Mouse (Mus musculus) adrenal gland, postnatal 14 days (tissue): ENCODE data around the gene Amigo2. TPM values are rescaled to one million over a fixed set of nuclear protein-coding genes. Genes with fewer than 3 reads are reported as not detected.

ENCODE experiments used
- DNase-seq: peaks from one replicate; pipeline ENCODE4 v3.0.0; 2021; ENCODE audit warnings: mixed read lengths
- total RNA-seq: library from RNA; stranded (reverse); gene quantifications from 2 replicates; pipeline ENCODE4 v1.2.3, GENCODE M21; 2021

Amigo2 gene
- total RNA-seq, 1 experiment from 2014 or later = 10.2 TPM

DNA sequence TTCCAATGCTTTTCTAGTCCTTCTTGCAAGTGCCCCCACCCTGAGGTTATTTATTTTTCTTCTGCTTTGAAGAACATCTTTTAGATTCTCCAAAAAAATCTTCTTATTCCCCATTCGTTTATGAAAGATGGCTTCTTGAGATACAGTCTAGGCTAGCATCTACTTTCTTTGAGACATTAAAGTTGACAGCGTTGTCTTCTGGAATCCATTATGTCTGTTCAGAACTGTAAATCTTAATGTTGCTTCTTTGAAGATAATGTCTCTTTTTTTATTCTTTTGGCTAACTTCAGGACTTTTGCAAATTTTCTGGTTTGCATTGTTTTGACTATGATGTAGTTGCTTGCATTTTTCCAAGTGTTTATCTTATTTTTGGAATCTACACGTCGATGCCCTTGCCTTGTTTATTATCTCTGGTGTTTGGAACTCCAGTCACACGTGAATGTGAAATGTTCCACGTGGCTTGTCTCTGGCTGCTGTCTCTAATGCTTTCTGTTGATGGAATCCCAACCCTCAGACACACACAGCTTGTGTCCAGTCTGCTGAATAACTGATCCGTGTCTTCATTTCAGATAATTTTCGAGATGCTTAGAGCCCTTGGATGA, 20.1 kb upstream of the Amigo2 start:
- DNase-seq = no peak

DNA sequence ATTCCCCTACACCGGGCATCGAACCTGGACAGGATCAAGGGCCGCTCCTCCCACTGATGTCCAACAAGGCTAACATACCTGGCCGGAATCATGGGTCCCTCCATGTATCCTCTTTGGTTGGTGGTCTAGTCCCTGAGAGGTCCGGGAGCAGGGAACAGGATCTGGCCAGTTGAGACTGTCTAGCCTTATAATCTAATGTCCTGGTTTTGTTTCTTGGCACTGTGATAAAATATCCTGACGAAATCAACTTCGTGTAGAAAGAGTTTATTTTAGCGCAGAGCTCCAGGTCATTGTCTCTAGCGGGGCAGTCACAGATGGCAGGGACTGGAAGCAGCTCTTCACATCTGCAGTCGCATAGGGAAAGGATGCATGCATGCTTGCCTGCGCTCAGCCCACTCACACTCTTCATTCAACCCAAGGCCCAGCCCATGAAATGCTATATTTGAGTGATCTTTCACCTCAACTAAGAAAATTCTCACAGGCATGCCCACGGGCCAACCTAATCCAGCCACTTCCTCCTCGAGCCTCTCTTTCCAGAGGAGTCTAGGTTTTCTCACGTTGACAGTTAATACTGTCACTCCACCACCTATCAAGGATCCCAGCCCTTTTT, 19.3 kb upstream of the Amigo2 start:
- no peak for DNase-seq

DNA sequence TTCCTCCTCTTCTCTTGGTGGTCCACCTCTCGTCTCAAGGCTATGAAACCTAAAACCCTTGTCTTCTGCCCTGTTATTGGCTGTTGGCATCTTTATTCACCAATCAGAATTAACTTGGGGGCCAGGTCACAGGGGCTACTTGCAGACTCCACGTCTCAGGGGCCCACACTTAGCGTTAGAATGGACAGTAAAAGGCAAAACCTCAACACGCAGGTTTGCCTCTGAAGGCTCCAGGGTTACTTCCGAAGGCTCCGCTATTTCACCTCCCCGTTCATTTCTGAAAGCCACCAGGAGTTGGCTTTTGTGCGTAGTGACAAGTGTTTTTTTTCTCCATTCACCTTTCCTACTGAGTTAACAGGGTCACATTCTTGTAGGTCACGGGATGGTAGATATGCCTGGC, 15.2 kb upstream of the Amigo2 start:
- DNase-seq = no peak

DNA sequence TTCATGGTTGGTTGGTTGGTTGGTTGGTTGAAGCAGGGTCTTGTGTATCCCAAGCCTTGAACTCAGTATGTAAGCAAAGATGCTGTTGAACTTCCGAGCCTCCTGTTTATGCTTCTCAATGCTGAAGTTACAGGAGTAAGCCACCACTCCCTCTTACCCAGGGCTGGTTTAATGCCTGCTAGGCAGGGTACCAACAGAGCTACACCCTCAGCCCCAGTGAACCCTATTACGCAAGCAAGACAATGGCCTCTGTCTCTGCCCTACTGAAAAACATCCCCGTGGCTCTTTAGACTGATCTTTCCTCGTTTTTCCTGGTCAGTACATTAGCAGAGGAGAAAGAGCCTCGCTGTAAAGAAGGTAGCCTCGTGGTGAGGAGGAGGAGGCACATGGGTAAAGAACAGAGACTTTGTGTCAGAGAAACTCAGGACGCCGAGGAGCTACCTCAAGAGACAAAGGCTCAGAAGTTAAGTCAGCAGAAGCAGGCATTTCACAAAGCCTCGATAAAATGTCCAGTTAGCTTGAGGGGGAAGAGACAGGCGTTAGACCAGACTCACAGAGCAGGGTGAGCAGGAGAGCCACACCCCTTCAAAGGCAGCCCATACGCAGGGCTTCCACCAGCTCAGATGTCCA, 13.0 kb upstream of the Amigo2 start:
- DNase-seq = no peak

DNA sequence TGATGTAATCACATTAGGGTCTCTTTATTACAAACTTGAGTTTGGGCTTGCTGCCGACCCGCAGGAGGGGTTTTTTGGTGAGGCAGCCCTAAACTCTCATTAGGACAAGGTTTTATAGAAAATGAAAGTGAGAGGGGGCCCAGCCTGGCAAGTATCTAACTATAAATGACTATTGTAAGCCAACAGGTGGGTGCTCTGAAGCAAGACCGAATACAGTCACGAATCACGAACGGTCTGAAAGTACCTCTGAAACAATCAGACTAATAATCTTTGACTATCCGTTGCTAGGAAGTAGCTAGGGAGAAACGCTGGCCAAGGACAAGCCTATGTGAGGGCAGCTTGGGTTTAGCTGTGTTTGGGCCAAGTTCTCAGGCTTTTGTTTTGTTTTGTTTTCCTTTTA, 12.2 kb upstream of the Amigo2 start:
- no peak for DNase-seq

DNA sequence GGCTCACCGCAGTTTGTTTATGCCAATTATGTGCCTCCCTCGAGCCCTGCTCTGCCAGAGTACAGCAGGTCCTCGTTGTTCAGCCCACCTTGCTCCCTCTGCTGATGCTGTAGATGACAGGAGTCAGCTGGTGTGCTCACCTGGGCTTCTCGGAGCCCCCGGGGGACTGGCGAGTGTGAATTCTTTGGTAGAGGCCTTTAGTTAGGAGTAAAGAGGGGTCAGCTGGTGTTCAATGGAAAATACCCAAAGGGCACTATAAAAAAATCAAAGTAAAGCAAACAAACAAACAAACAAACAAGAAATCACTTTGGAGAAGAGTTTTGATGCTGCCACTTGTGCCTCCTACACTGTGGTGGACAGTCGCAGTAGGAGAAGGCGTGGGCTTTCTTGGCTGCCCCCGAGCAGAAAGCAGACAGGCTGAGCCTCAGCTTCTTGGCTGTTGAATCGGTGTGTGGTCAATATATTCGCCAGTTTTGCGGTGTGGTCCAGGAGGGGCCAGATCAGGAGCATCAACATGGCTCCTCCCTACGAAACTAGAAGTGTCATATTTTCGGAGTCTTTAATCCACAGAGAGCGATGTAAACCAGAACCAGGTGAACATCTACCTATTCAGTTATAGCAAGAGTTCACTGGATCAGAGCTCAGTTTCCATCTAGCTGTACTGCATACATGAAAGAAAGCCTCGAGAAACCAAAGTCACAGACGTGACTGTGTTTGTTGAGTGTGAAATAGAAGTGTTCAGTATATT, 11.6 kb upstream of the Amigo2 start:
- DNase-seq = no peak

DNA sequence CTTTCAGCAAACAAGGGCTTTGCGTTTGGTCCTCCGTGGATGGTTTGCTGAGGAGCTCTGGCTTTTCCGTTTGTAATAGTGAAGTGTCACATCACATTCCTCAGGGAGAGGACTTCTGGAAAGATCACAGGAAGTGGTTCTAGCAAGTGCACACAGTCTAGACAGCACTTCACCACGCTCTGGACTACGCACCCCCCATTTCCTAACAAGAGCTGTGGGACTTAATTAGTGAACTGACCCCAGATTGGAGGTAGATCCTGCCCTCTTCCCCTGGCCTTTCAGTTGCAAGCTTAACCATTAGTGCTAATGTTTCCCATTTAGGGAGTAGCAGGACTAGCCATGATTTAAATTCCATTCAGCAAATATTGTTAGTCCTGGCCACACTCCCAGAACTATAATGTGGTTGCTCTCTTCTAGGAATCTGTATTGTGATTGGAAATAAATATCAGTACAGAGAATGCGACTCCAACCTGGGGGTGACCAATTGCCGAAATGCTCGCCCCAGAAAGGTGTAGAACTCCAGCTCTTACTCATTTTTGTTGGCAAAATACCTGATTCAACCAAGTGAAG, 10.2 kb upstream of the Amigo2 start:
- DNase-seq = no peak

DNA sequence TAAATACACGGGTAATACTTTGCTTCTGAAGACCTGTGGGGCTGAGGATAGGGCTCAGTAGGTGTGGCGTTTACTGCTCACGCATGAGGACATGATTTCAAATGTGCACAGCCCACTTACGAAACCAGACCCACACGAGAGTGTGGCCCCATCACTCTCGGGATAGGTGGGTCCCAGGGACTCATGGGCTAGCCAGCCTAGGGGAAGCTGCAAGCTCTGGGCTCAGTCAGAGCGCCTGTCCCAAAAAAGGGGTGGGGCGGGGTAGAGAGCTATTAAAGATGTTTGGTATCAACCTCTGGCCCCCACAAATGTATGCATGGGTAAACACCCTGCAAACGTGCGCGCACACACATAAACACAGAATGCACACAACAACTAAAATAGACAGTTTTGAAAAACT, 9.3 kb upstream of the Amigo2 start:
- no peak for DNase-seq

DNA sequence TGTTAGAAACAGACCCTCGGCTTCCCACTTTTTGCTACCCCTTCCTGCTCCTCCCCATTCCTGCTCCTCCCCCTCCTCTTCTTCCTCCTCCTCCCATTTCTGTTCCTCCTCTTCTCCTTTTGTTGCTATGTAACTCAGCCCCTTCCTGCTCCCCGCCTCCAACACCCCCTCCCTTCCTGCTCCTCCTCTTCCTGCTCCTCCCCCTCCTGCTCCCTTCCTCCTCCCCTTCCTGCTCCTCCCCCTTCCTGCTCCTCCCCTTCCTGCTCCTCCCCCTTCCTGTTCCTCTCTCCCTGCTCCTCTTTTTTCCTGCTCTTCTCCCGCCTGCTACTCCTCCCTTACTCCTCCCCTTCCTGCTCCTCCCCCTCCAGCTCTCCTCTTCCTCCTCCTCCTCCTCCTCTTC, 8.7 kb upstream of the Amigo2 start:
- DNase-seq = peak; percentile 34

DNA sequence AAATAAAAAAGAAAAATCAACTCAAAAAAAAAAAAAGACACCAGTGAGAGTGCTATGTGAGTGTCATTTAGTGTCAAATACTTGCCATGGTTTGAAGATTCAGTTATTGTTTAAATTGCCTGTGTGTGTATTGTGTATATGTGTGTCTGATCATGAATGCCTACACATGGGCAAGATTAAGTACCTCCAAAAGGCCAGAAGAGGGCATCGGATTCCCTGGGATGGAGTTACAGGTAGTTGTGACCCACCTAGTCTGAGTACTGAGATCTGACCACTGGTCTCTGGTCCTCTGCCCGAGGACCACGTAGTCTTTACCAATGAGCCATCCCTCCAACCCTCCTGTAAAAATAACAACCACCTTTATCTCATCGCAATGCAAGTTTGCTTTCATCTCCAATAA, 7.3 kb upstream of the Amigo2 start:
- no peak for DNase-seq

DNA sequence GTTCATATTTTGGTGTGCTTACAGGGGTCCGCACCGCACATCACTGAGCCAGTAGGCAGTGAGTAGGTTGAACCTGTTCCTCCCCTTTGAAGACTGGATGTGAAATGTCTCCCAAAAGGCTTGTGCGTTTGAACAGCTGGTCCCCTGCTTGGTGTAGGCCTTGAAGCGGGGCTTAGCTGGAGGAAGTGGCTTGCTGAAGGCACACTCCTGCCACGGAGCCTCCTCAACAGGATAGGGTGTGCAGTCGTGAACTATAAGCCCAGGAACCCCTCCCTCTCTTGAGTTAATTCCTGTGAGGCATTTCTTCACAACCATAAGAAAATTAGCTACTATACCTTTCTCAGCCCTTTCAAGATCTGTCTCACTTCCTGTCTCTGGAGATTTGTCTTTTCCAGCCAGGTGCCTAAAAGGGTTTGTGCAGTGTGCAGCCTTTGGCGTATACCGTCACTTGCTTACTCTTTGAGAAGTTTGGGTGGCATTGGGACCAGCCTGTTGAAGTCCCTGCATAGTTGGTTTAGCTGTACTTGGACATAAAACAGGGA, 5.5 kb upstream of the Amigo2 start:
- DNase-seq = no peak

DNA sequence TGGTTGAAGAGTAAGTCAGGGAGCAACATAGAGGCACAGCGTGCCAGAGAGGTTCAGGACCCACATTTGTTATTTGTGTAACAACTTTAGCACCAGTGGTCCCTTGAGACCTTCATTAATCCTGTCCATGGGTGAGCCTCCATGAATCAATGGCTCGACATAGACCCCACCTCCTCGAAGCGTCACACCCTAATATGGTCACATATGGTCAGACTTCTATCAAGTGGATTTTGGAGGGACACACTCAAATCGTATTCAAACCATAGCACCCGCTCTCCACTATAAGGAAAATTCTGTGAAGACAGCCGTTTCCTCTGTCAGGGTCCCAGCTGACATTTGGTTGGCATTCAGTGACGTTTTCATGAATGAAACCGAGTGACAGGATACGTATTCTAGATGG, 2.2 kb upstream of the Amigo2 start:
- no peak for DNase-seq

DNA sequence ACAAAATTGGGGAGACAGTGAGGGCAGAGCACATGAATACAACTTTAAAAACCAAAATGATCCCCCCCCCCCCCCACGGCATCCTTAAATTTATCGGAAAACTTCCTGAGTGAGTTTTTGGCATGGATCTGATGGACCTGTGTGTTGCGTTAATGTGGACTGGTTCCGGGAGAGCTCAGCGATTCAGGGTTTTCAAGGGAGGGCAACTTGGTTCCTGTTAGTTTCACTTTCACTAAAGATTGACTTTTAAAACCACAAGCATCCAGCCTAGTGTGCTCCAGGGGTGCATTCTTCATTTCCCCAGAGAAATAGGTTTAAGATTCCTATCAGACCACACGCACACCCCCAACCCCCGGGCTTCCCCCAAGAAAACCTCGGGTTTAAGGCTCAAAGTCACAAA, 1.2 kb upstream of the Amigo2 start:
- DNase-seq = peak; percentile 43

DNA sequence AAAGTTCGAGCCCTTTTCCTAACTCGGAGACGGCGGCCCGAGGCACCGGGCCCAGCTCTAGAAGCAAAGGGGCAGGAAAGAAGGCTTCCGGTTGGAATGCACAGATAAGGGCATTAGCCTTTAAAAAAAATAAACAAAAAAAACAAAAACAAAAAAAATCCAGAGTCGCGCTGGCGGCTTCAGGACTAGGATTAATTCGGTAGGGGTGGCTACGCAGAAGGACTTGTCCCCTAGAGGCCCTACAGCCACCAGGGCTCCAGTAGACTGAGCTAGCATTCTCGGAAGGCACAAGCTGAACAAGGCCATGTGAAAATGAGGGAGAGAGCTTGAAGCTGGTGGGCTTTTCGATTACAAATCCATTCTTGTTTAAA, 689 bp upstream of the Amigo2 start:
- peak; percentile 54 for DNase-seq

DNA sequence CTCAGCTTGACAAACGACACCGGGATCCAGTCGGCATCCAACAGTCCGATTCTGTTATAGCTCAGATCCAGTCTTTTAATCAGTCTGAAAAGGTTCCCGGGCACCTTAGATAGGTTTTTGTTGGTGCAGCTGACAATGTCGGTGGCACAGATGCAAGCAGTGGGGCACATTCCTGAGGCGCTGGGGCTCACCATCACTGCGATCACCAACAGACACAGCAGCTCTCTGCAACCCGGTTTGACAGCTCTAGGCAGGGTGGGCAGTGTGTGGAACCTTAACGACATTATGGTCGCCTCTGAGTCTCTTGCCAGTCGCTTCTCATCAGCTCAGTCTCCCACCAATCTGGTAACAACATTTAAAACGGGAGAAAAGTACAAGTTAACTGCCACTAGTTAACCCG, 831 bp downstream of the Amigo2 start:
- DNase-seq = no peak

DNA sequence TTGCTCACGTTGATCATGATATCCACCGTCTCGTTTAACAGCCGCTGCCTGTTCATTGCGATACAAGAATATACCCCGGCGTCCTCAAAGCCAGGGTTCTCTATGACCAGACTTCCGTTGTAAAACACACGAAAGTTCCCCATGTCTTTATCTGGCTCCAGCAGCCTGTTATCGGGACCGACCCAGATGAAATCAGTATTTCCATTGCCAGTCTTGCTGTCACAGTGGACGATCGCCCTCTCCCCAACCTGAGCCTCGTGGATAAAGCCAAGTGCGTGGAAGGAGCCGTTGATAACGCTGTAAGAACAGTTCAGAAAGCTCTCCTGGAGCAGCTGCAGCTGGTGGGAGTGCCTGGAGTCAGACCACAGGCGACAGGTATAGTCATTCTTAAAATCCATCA, 1.7 kb downstream of the Amigo2 start:
- DNase-seq = no peak

DNA sequence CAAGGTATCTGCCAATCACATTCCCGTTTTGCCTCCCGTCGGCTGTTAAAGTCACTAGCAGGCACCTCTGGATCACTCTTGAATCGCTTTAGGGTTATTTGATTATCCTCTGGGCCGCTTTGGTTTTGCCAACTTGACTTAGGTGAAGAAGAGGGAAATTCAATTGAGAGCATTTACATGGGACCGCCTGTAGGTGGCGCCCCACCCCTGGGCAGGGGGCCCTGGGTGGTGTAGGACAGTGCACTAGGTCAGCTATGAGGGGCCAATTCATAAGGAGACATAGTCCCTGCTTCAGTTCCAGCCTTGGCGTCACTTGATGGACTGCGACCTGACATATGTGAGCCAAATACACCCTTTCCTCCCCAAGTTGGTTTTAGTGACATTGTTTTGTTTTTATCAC, 10.1 kb downstream of the Amigo2 start:
- DNase-seq = peak; percentile 84

DNA sequence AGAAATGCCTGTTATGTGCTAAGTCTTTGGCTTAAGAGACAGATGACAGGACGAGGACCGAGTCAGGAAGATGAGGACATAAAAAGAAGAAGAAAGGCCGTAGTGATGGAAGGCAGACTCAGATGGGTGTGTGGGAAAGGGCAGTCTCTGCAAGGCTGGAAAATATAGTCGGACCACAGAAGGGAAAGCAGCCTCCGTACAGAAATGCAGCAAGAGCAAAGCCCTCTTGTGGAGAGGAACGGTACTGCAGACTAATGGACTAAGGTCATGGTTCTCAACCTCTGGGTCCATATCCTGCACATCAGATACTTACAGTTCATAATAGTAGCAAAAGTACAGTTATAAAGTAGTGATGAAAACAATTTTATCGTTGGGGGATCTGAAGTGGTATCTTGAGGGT, 11.9 kb downstream of the Amigo2 start:
- DNase-seq = peak; percentile 71

DNA sequence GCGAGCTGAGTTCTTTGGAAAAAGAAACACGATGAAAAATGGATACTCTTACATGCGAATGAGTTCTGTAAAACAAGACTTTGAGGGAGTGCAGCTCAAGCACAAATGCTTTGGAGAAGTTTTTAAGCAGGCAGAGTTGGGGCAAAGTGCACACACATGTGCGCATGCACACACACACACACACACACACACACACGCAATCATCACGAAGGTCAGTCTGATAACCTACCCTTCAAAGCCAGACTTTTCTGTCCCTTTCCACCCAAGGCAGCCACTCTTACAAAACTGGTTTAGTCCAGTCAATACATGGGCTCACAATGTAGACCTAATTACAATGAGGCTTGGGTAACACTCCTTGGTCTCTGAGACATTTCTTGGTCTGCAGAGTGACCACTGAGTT, 13.0 kb downstream of the Amigo2 start:
- DNase-seq = no peak

DNA sequence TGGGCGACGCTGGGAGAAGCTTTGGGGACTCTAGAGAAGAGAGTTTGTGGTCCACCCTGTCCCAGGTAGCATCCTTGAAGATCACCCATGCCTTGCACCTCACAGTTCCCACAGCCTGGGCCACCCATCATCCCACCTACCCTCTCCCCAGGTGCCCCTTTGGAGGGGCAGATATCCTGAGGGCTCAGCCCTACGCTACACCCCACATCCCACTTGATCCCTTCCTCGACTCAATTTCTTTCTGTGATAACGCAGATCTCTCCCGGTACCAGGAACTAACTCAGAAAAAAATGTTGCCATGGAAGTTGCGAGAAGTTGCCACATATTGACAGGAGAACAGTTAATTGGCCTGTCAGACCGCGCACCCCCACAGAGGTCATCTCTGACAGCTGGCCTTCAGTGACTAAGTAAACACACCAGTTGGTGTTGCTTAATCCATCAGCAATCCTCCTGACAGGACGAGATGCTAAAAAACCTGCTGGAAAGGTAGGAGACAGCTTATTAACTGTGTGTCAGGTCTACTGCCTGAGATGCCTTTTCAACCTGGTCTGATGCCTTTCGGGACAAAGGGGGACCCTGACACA, 17.5 kb downstream of the Amigo2 start:
- no peak for DNase-seq

DNA sequence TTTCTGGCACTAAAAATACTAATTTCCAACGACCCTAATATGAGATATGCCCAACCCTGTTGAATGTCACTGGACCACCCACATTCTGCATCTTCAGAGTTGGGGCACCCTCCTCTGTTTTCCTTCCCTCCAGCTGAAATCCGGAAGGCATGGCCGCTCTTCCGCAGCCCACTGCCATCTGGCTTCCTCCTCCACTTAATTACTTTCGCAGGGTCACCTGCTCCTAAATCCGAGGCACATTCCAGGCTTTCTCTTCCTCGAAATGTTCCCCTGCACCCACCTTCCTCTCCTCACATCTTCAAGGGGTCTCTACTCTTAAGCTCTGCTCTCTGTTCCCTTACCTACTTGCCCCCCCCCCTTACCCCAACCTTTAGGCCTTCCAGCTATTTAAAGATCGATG, 23.1 kb downstream of the Amigo2 start:
- DNase-seq = no peak

DNA sequence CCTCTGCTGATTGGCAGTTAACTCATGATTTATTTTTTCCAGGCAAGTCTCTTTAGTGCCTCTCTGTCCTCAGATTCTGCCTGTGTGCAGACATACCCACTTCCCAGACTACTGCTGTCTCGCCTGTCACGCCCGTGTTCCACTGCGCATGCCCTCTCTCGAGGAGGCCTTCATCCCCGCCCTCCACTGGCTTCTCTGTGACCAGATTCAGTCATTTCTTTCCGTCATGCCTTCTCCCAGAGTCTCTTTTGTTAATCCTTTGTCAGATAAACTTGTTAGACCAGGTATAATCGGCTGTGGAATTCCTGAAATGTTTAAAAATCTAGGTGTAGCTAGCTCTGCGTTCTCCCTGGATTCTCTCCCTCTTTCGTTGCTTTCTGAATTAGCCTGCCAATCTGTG, 23.7 kb downstream of the Amigo2 start:
- DNase-seq = no peak

DNA sequence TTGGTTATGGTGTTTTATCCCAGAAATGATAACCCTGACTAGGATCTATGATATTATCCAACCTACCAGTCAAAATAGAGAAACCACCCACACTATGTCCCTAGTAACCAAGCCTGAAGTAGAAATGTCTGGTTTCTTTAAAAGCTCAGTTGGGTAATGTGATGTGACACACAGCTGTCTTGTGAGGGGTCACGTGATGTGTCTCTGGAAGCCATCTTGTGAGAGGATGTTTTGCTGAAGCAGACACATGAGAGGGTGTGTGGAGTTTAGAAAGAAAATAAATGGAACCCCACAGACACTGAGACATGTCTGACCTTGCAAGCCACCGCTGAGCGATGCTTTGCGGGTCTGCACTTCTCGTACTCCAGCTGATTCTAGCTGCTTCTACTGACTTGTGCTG, 30.2 kb downstream of the Amigo2 start:
- DNase-seq = no peak
